Mouse (Mus musculus) forebrain, postnatal 0 days (tissue): Measurements from ENCODE around the gene March10. TPM values are rescaled to one million over a fixed set of nuclear protein-coding genes. Genes with fewer than 3 reads are reported as not detected.

Experiments used
- ATAC-seq: fragments of 200-750 bp; cut with Nextera tagmentation; 2 replicates; pipeline ENCODE4 v1.8.0; 2017; ENCODE audit warnings: mild to moderate bottlenecking, moderate library complexity
- DNase-seq: peaks from one replicate; pipeline ENCODE4 v3.0.0-alpha.2; 2015
- H3K27ac ChIP-seq: fragments of 300-500 bp; sonication (generic); 2 replicates; pipeline ENCODE4 v1.5.1; 2014; ENCODE audit warnings: low read depth, mild to moderate bottlenecking, antibody characterized with exemption, low read length, moderate library complexity, mixed read lengths
- H3K27me3 ChIP-seq: fragments of 300-500 bp; sonication (generic); 2 replicates; pipeline ENCODE4 v1.6.1; 2014; ENCODE audit warnings: mild to moderate bottlenecking, low read length, mixed read lengths; ENCODE audit not compliant: insufficient read depth
- H3K36me3 ChIP-seq: fragments of 300-500 bp; sonication (generic); 2 replicates; pipeline ENCODE4 v1.6.1; 2014; ENCODE audit warnings: mild to moderate bottlenecking, moderate library complexity; ENCODE audit not compliant: insufficient read depth
- H3K4me1 ChIP-seq: fragments of 300-500 bp; sonication (generic); 2 replicates; pipeline ENCODE4 v1.6.1; 2014; ENCODE audit warnings: antibody characterized with exemption; ENCODE audit not compliant: insufficient read depth
- H3K4me2 ChIP-seq: fragments of 300-500 bp; sonication (generic); 2 replicates; pipeline ENCODE4 v1.6.1; 2014; ENCODE audit warnings: low read depth, mild to moderate bottlenecking, moderate library complexity
- H3K4me3 ChIP-seq: fragments of 300-500 bp; sonication (generic); 2 replicates; pipeline ENCODE4 v1.5.1; 2014; ENCODE audit warnings: low read depth, low read length, mixed read lengths
- H3K9ac ChIP-seq: fragments of 300-500 bp; sonication (generic); 2 replicates; pipeline ENCODE4 v1.6.1; 2014; ENCODE audit warnings: mild to moderate bottlenecking
- H3K9me3 ChIP-seq: fragments of 300-500 bp; sonication (generic); 2 replicates; pipeline ENCODE4 v1.6.1; 2016; ENCODE audit warnings: low read length
- CTCF ChIP-seq: sonication (generic); IDR thresholded peaks from 2 replicates; pipeline ENCODE4 v1.5.1; 2016; ENCODE audit warnings: antibody characterized with exemption, control low read depth, low read depth
- WGBS: fragments of 180-500 bp; shearing (Covaris S2); extraction: QIAGEN DNeasy Blood & Tissue Kit; methylation state at CpG from one replicate; pipeline ENCODE4 v1.1.7; 2014; 5-methylcytosine and 5-hydroxymethylcytosine counted together
- polyA plus RNA-seq: library from polyadenylated mRNA; unstranded; fragments of >200 nt; fragmentation: Nextera tagmentation; extraction: Ambion mirVana; gene quantifications from 2 replicates; pipeline ENCODE4 v1.2.1, GENCODE M21; 2015
- total RNA-seq: library from RNA; depleted of rRNA; stranded (reverse); fragments of >200 nt; gene quantifications from 2 replicates; pipeline ENCODE4 v1.2.3, GENCODE M21; 2014

March10 gene
- total and polyA plus RNA-seq, 2 experiments from 2014 or later = 0.38 to 0.58 TPM

GRCm38 (mm10) chr11:105445741-105446140 is 10.8 kb downstream of the March10 start:
- H3K27ac ChIP-seq = no peak overlapping the region
- no peak for TF ChIP-seq CTCF
- H3K4me1 ChIP-seq = no peaks in the 10 kb centered on the region
- DNase-seq (no peak), ATAC-seq (no peak)
- no peak overlapping the region for H3K4me2 ChIP-seq
- H3K9ac ChIP-seq = no peak overlapping the region
- no peaks in the 10 kb centered on the region for H3K36me3 ChIP-seq
- WGBS = 57% methylated on average over 5 of the region's 5 CpGs
- H3K27me3 ChIP-seq = no peaks in the 10 kb centered on the region
- H3K4me3 ChIP-seq = no peak overlapping the region
- no peaks in the 10 kb centered on the region for H3K9me3 ChIP-seq

GRCm38 (mm10) chr11:105444929-105445328 is 11.6 kb downstream of the March10 start:
- WGBS = 61% methylated on average over 6 of the region's 6 CpGs
- TF ChIP-seq CTCF = no peak
- no peaks in the 10 kb centered on the region for H3K27me3 ChIP-seq
- H3K9me3 ChIP-seq = no peaks in the 10 kb centered on the region
- no peak overlapping the region for H3K27ac ChIP-seq
- no peak overlapping the region for H3K4me2 ChIP-seq
- no peaks in the 10 kb centered on the region for H3K36me3 ChIP-seq
- H3K4me3 ChIP-seq = no peak overlapping the region
- no peak for DNase-seq
- no peak overlapping the region for H3K9ac ChIP-seq
- no peak for ATAC-seq
- H3K4me1 ChIP-seq = no peaks in the 10 kb centered on the region

DNA sequence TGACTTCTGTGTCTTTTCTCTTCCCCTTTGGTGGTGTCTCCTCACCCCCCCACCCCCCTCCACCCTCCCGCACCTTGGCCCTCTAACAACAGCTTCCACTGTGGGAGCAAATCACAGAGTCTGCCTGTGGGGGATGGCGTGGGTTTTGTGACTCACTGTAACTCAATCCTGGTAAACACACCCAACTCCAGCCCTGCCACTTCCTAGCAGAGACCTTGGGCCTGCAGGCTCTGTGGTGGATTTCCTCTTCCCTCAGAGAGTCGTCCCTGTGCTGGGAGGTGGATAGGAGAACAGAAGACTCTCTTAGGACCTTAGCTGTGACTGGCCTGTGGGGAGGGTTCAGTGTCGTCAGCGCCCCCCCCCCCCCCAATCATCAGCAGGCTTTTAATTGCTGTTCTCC is 13.0 kb downstream of the March10 start:
- no peak overlapping the region for H3K27ac ChIP-seq
- no peak overlapping the region for H3K4me2 ChIP-seq
- H3K4me3 ChIP-seq = no peak overlapping the region
- H3K27me3 ChIP-seq = no peaks in the 10 kb centered on the region
- DNase-seq (no peak), ATAC-seq (no peak)
- TF ChIP-seq CTCF = no peak
- H3K9ac ChIP-seq = no peak overlapping the region
- H3K9me3 ChIP-seq = no peaks in the 10 kb centered on the region
- H3K4me1 ChIP-seq = no peaks in the 10 kb centered on the region
- WGBS = 81% methylated on average over 4 of the region's 5 CpGs
- no peaks in the 10 kb centered on the region for H3K36me3 ChIP-seq

DNA sequence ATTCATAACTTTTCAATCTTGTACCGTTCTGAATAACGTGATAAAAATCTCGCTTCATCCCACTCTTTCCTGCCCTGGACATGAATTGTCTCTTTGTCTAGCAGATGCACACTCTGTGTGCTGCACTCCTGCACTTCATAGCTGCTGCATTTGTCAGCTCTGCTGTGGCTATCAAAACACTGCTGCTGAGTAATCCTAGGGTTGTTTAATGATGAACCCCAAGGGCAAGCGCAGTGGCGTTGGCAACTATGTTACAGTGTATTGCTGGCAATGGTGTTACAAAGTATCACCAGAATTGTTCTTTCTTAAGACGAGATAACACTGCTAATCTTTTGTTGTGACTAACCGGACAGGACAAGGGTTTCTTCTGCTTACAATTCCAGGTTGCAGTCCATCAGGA is 16.7 kb downstream of the March10 start:
- Histone ChIP-seq H3K4me3 (no peak overlapping the region), H3K27me3 (no peaks in the 10 kb centered on the region), H3K36me3 (no peaks in the 10 kb centered on the region), H3K9me3 (no peaks in the 10 kb centered on the region), H3K9ac (no peak overlapping the region), H3K4me1 (no peaks in the 10 kb centered on the region), H3K4me2 (no peak overlapping the region), H3K27ac (no peak overlapping the region)
- TF ChIP-seq CTCF = no peak
- 76% methylated on average over 7 of the region's 7 CpGs for WGBS
- ATAC-seq (no peak), DNase-seq (no peak)

DNA sequence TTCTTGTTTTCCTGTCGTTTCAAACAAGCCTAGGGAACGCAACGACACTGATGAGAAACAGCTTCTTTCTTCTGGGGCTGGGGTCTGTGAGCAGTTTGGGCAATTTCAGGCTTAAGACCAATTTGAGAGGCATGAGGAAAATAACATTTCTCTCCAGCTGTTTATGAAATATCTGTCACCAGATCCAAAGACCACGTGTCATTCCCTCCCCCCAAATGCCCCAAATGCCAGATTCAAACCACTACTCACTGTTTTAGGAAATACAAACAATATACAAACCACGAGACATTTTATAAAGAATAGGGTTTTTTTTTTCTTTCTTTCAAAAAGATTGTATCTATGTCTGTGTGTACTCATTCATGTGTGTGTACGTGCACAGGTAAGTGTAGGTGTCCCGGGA is 17.6 kb downstream of the March10 start:
- H3K4me3 ChIP-seq = no peak overlapping the region
- no peak overlapping the region for H3K27ac ChIP-seq
- ATAC-seq (no peak), DNase-seq (no peak)
- no peaks in the 10 kb centered on the region for H3K9me3 ChIP-seq
- H3K9ac ChIP-seq = no peak overlapping the region
- no peaks in the 10 kb centered on the region for H3K27me3 ChIP-seq
- no peaks in the 10 kb centered on the region for H3K4me1 ChIP-seq
- no peaks in the 10 kb centered on the region for H3K36me3 ChIP-seq
- WGBS = 81% methylated on average over 7 of the region's 7 CpGs
- no peak overlapping the region for H3K4me2 ChIP-seq
- no peak for TF ChIP-seq CTCF

DNA sequence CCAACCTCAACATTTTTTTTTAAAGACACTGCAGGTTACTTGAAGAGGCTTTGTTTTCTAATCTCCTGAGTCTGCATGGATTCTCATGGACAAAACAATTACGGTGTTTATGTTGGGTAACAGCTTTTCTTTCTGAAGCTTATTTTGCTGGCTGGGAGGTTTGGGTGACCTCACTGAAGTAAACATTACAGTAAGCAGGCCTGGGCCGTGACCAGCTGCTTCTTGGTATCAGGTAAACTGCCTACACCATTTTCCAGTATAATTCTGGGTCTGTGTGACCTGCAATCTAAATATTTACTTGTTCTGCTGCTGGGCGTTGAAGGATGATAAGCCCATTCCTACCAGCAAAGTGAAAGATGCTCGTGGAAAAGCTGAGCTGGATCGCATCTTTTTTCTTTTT is 30.1 kb downstream of the March10 start:
- Histone ChIP-seq H3K9me3 (no peaks in the 10 kb centered on the region), H3K36me3 (no peaks in the 10 kb centered on the region), H3K27ac (no peak overlapping the region), H3K4me2 (no peak overlapping the region), H3K4me3 (no peak overlapping the region), H3K27me3 (no peaks in the 10 kb centered on the region), H3K9ac (no peak overlapping the region), H3K4me1 (no peaks in the 10 kb centered on the region)
- 70% methylated on average over 5 of the region's 5 CpGs for WGBS
- TF ChIP-seq CTCF = no peak
- DNase-seq (no peak), ATAC-seq (no peak)

GRCm38 (mm10) chr11:105424643-105425042 is 31.9 kb downstream of the March10 start:
- no peak overlapping the region for H3K9ac ChIP-seq
- DNase-seq = no peak
- WGBS = 85% methylated on average over 4 of the region's 4 CpGs
- no peaks in the 10 kb centered on the region for H3K27me3 ChIP-seq
- H3K27ac ChIP-seq = no peak overlapping the region
- no peaks in the 10 kb centered on the region for H3K9me3 ChIP-seq
- no peaks in the 10 kb centered on the region for H3K36me3 ChIP-seq
- no peaks in the 10 kb centered on the region for H3K4me1 ChIP-seq
- no peak overlapping the region for H3K4me3 ChIP-seq
- no peak overlapping the region for H3K4me2 ChIP-seq
- TF ChIP-seq CTCF = no peak
- no peak for ATAC-seq
